9 mouse cellular contexts compared by ENCODE assay signal in the genomic region with DNA sequence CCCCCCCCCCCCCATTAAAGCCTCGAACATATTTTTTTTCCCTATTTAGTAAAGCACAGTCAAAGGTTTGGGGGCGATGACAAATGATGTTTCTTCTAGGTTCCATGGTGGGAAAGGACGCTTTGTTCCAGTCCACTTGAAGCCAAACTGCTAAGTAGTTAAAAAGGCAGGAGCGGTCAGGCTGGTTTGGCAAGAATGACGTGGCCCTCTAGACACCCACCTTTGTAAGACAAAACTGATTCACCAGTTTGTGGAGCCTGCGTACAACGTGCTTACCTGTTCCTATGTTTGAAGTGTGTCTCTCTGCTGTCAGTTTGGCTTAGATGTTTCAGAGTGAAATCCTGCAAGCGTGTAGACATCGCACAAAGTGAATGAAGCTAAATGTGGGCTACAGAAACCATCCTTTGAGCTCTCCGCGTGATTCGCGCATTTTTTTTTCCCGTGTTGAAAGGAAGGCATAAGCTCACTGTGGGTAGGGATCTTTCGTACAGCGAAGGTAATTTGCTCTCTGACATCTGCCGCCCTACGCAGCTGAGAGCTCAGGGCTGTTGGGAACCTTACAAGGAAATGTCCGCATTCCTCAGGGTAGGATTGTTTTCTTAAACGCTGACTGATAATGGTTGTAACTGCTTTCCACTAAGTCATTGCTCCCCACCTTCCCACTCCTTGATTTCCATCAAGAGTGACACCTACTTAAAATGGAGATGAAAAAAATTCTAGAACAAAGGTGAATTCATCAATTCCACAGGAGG. TPM values are rescaled to one million over a fixed set of nuclear protein-coding genes. Genes with fewer than 3 reads are reported as not detected.
DNase-seq lines count a peak whose midpoint lies in the region; ATAC-seq and TF ChIP-seq lines count a peak whose summit lies in the region.
"Had no signal": no experiment of that assay in that cellular context is flagged by ENCODE, and none has a peak within 500 bp of the region (broad histone marks: within the 10 kb centered on the region; RNA-seq: fewer than 3 reads in every experiment).

No protein-coding gene starts in this region.

- DNase-seq in lung, postnatal 4 days, result peak; percentile 50 to 52
- no peak for DNase-seq in frontal cortex, postnatal 14 days (ENCODE audit: low spot score in 2 of 2)
- DNase-seq in gastrocnemius, postnatal 36 days, result no peak
- DNase-seq in cerebellum, postnatal 14 days, result no peak
- DNase-seq in cerebellum, adult 11 months, result no peak

- peak overlapping the region; percentile 46 for H3K4me3 ChIP-seq in ES-Bruce4 (ENCODE audit: low read depth, low read length)
- H3K4me3 ChIP-seq in embryonic facial prominence, embryonic 13.5 days, result peak overlapping the region; percentile 29
- peak overlapping the region; percentile 38 for H3K4me3 ChIP-seq in kidney, embryonic 16.5 days (ENCODE audit: low read length)
- H3K4me3 ChIP-seq: myocyte had no signal

- intact Hi-C loops in gastrocnemius, postnatal 36 days (cut with DNase I), result no loop called here

- ATAC-seq in embryonic facial prominence, embryonic 13.5 days (ENCODE audit: insufficient number of reproducible peaks, insufficient read depth, low FRiP score, low TSS enrichment, low read depth), result 0 out of 2 replicates have a peak, but pooled peaks have one; percentile 48
- peak; percentile 67; the same call in 1 of the 2 replicates for ATAC-seq in kidney, embryonic 16.5 days (ENCODE audit: low FRiP score, low TSS enrichment)

- 0 out of 2 replicates have a peak, but pooled peaks cover 2% of the 10 kb centered on the region for H3K27me3 ChIP-seq in ES-Bruce4 (ENCODE audit: control insufficient read depth, insufficient read depth, low read length, poor library complexity, severe bottlenecking)
- H3K27me3 ChIP-seq in embryonic facial prominence, embryonic 13.5 days, result peaks cover 22% of the 10 kb centered on the region
- peaks cover 4% of the 10 kb centered on the region; the same call in 1 of the 2 replicates for H3K27me3 ChIP-seq in kidney, embryonic 16.5 days (ENCODE audit: insufficient read depth, low read length)

- H3K36me3 ChIP-seq in ES-Bruce4 (ENCODE audit: control insufficient read depth, insufficient read depth, low read length, poor library complexity, severe bottlenecking), result no peaks in the 10 kb centered on the region
- no peaks in the 10 kb centered on the region for H3K36me3 ChIP-seq in embryonic facial prominence, embryonic 13.5 days
- no peaks in the 10 kb centered on the region for H3K36me3 ChIP-seq in kidney, embryonic 16.5 days (ENCODE audit: insufficient read depth, low read length)

- TF ChIP-seq CTCF in ES-Bruce4 (IDR thresholded peaks at IDR 0.05; ENCODE audit: low read depth, low read length), result no peak

- 6% methylated on average over 20 of the region's 20 CpGs for WGBS in embryonic facial prominence, embryonic 13.5 days
- 5% methylated on average over 20 of the region's 20 CpGs for WGBS in kidney, embryonic 16.5 days

- 0 out of 2 replicates have a peak, but pooled peaks have one; percentile 18 for TF ChIP-seq EP300 in ES-Bruce4 (IDR thresholded peaks at IDR 0.05; ENCODE audit: insufficient read depth, low read depth, low read length)

- no peaks in the 10 kb centered on the region for H3K9me3 ChIP-seq in ES-Bruce4 (replicated peaks; ENCODE audit: control insufficient read depth, insufficient read depth, low read length, poor library complexity, severe bottlenecking)
- H3K9me3 ChIP-seq in embryonic facial prominence, embryonic 13.5 days, result no peaks in the 10 kb centered on the region
- H3K9me3 ChIP-seq in kidney, embryonic 16.5 days (ENCODE audit: low read length), result no peaks in the 10 kb centered on the region

- TF ChIP-seq POLR2A in ES-Bruce4 (IDR thresholded peaks at IDR 0.05; ENCODE audit: insufficient read depth, low read length), result no peak

- H3K27ac ChIP-seq in ES-Bruce4 (ENCODE audit: insufficient read depth, low read length), result peak overlapping the region; percentile 61
- peak overlapping the region; percentile 34; the same call in 1 of the 2 replicates for H3K27ac ChIP-seq in embryonic facial prominence, embryonic 13.5 days
- H3K27ac ChIP-seq in kidney, embryonic 16.5 days (ENCODE audit: low read length), result peak overlapping the region; percentile 66

- 0 out of 2 replicates have a peak overlapping the region, but pooled peaks have one; percentile 29 for H3K9ac ChIP-seq in ES-Bruce4 (ENCODE audit: low read depth, poor library complexity, severe bottlenecking)
- 0 out of 2 replicates have a peak overlapping the region, but pooled peaks have one; percentile 4 for H3K9ac ChIP-seq in embryonic facial prominence, embryonic 13.5 days
- H3K9ac ChIP-seq in kidney, embryonic 16.5 days (replicated peaks; ENCODE audit: low read length), result peak overlapping the region; percentile 55

- H3K4me1 ChIP-seq in ES-Bruce4 (ENCODE audit: control insufficient read depth, insufficient read depth, low read length), result peaks cover 6% of the 10 kb centered on the region
- peaks cover 9% of the 10 kb centered on the region; the same call in 1 of the 2 replicates for H3K4me1 ChIP-seq in embryonic facial prominence, embryonic 13.5 days
- H3K4me1 ChIP-seq in kidney, embryonic 16.5 days (ENCODE audit: insufficient read depth, low read length), result peaks cover 12% of the 10 kb centered on the region

- peak overlapping the region; percentile 46 for H3K4me2 ChIP-seq in embryonic facial prominence, embryonic 13.5 days
- H3K4me2 ChIP-seq in kidney, embryonic 16.5 days (replicated peaks; ENCODE audit: low read depth, low read length), result peak overlapping the region; percentile 64

RNA-seq across cellular contexts. Expression of gene Dsp, which starts 6.0 kb away (rescaled TPM):
- polyA plus RNA-seq in ES-Bruce4 (2011; ENCODE audit: insufficient read depth, insufficient read length, low read depth, missing spikeins), result 118 and 134 TPM in 2 replicates
- 20.1 and 21.5 TPM in 2 replicates for polyA plus RNA-seq in embryonic facial prominence, embryonic 13.5 days (2015; fragmentation: Nextera tagmentation; extraction: Ambion mirVana)
- 5.3 TPM in 2 replicates for polyA plus RNA-seq in kidney, embryonic 16.5 days (2015; fragmentation: Nextera tagmentation; extraction: Ambion mirVana)
- total RNA-seq in gastrocnemius, postnatal 36 days (2021), result under 1 TPM in 1 of 2 experiments, not detected in 1; 0.87 TPM
- polyA plus RNA-seq: myocyte had no signal

RNA-seq across cellular contexts. Expression of gene Snrnp48, which starts 59.6 kb away (rescaled TPM):
- polyA plus RNA-seq in ES-Bruce4 (2011; ENCODE audit: insufficient read depth, insufficient read length, low read depth, missing spikeins), result 95.7 and 101 TPM in 2 replicates
- polyA plus RNA-seq in embryonic facial prominence, embryonic 13.5 days (2015; fragmentation: Nextera tagmentation; extraction: Ambion mirVana), result 48.2 and 56.2 TPM in 2 replicates
- polyA plus RNA-seq in kidney, embryonic 16.5 days (2015; fragmentation: Nextera tagmentation; extraction: Ambion mirVana), result 32.3 and 37.3 TPM in 2 replicates
- 1 to 10 TPM; 8.2 to 8.5 TPM for total RNA-seq in gastrocnemius, postnatal 36 days (2021)

Comparison
In these comparisons a context has a peak if more than half of its experiments do, and no peak if none do; other contexts are left out.
1. H3K9ac ChIP-seq: peak in every context shown above with its lines; median percentile 55 in kidney, embryonic 16.5 days; 29 in ES-Bruce4; 4 in embryonic facial prominence, embryonic 13.5 days.
2. DNase-seq: peak in lung, postnatal 4 days (2 of 2); none in frontal cortex, postnatal 14 days (0 of 2), gastrocnemius, postnatal 36 days (0 of 2), cerebellum, postnatal 14 days (0 of 2) and cerebellum, adult 11 months (single experiment).
3. Peak in every context shown above with its lines, with median percentiles within 50 percentile points of each other: H3K27ac ChIP-seq and H3K4me3 ChIP-seq.